Mouse (Mus musculus): ENCODE data around the gene Tmem222.

DNA sequence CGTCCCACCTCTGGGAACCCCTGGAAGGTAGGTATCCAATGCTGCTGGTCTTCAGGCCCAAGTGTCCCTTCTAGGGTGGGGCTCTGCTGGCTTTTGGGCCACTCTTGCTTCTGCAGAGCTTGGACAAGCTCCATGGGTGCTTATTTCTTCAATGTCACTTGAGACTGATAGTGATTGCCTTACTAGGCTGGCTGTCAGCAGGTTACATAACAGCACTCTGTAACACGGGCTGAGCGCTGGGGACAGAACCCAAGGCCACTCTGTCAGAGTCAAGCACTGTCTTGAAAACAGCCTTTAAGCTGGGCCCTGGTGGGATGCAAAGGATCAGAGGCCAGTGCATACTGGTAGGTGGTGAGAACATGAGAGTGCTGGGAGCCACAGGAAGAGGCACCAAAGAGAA is 12.3 kb downstream of the Tmem222 start:
- TF ChIP-seq CTCF (IDR thresholded peaks at IDR 0.05; ENCODE audit: low read depth) (no peak), EP300 (IDR thresholded peaks at IDR 0.05; ENCODE audit: low read depth) (no peak)
